In the genomic region with DNA sequence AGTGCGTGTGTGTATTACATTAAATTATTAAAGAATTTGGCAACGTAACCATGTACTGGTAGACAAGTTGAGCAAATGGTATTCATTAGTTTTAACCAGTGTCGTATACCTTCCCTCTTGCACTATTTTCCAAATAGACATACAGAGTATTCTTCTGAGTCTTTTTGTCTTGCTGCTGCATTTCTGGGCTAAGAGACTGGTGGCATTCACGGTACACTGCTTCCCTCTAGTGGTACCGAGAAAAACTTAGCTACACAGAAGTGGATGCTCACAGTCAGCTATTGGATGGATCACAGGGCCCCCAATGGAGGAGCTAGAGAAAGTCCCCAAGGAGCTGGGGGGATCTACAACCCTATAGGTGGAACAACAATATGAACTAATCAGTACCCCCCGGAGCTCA, we compare ENCODE assay signal across 8 mouse cellular contexts.
DNase-seq lines count a peak whose midpoint lies in the region; ATAC-seq lines count a peak whose summit lies in the region.
"Not testable (repeated sequence)": the region's sequence is repeated elsewhere in the genome, so short reads cannot be mapped to it uniquely, and the experiment has no call there.

No protein-coding gene starts in this region.

- peak; percentile 56 for DNase-seq in MN1 (ENCODE audit: low spot score)
- peak; percentile 3 for DNase-seq in cerebellum, adult 18-20 months
- DNase-seq in heart, postnatal 36 days, result peak; percentile 2 to 3
- DNase-seq in kidney, postnatal 10 days, result peak; percentile 37
- peak; percentile 53 for DNase-seq in limb, embryonic 11.5 days (ENCODE audit: low spot score)
- DNase-seq in thymus, postnatal 0 days (ENCODE audit: low spot score), result peak; percentile 6

- WGBS in forebrain, embryonic 12.5 days, result 34% methylated on average over 6 of the region's 6 CpGs
- WGBS in limb, embryonic 11.5 days, result 42% methylated on average over 6 of the region's 6 CpGs
- 30% methylated on average over 6 of the region's 6 CpGs for WGBS in midbrain, embryonic 16.5 days

- not testable (repeated sequence) for H3K9ac ChIP-seq in forebrain, embryonic 12.5 days; limb, embryonic 11.5 days (ENCODE audit: low read length); midbrain, embryonic 16.5 days (ENCODE audit: low read depth, low read length)

- not testable (repeated sequence) for H3K9me3 ChIP-seq in forebrain, embryonic 12.5 days; limb, embryonic 11.5 days (ENCODE audit: control insufficient read depth, low read length); midbrain, embryonic 16.5 days (replicated peaks; ENCODE audit: control insufficient read depth, low read length, poor library complexity, severe bottlenecking)

- peak; percentile 77; the same call in 1 of the 2 replicates for ATAC-seq in forebrain, embryonic 12.5 days (ENCODE audit: low FRiP score)
- ATAC-seq in limb, embryonic 11.5 days (ENCODE audit: insufficient number of reproducible peaks, low FRiP score, low TSS enrichment, low read depth), result not testable (repeated sequence)
- ATAC-seq in midbrain, embryonic 16.5 days, result peak; percentile 90

- not testable (repeated sequence) for H3K4me2 ChIP-seq in forebrain, embryonic 12.5 days; limb, embryonic 11.5 days (ENCODE audit: low read depth, severe bottlenecking); midbrain, embryonic 16.5 days (ENCODE audit: low read length)

- H3K36me3 ChIP-seq in forebrain, embryonic 12.5 days (replicated peaks); limb, embryonic 11.5 days (ENCODE audit: control insufficient read depth, insufficient read depth, low read length); midbrain, embryonic 16.5 days (ENCODE audit: control insufficient read depth, insufficient read depth, low read length): not testable (repeated sequence)

- not testable (repeated sequence) for H3K27ac ChIP-seq in forebrain, embryonic 12.5 days; limb, embryonic 11.5 days (replicated peaks; ENCODE audit: low read depth, low read length); midbrain, embryonic 16.5 days (ENCODE audit: low read length)

- H3K4me3 ChIP-seq in forebrain, embryonic 12.5 days (replicated peaks); limb, embryonic 11.5 days (ENCODE audit: low read depth, low read length); midbrain, embryonic 16.5 days (ENCODE audit: low read depth, low read length): not testable (repeated sequence)

- intact Hi-C loops in heart, postnatal 36 days (cut with DNase I), result loop anchor here (2.0 to 10.0 kb wide), 4 partner anchors 106 to 1226 kb away; no protein-coding TSS in a partner anchor

- not testable (repeated sequence) for H3K4me1 ChIP-seq in forebrain, embryonic 12.5 days; limb, embryonic 11.5 days (ENCODE audit: control insufficient read depth, insufficient read depth, low read length); midbrain, embryonic 16.5 days (ENCODE audit: control insufficient read depth, insufficient read depth, low read length)

- H3K27me3 ChIP-seq in forebrain, embryonic 12.5 days; limb, embryonic 11.5 days (ENCODE audit: control insufficient read depth, insufficient read depth, low read length); midbrain, embryonic 16.5 days (ENCODE audit: control insufficient read depth, insufficient read depth, low read depth, low read length): not testable (repeated sequence)

Comparison
In these comparisons a context has a peak if more than half of its experiments do, and no peak if none do; other contexts are left out.
1. DNase-seq: peak in every context shown above with its lines; median percentile 56 in MN1; 53 in limb, embryonic 11.5 days; 37 in kidney, postnatal 10 days; 6 in thymus, postnatal 0 days; 3 in cerebellum, adult 18-20 months; 2 in heart, postnatal 36 days.